In the genomic region with DNA sequence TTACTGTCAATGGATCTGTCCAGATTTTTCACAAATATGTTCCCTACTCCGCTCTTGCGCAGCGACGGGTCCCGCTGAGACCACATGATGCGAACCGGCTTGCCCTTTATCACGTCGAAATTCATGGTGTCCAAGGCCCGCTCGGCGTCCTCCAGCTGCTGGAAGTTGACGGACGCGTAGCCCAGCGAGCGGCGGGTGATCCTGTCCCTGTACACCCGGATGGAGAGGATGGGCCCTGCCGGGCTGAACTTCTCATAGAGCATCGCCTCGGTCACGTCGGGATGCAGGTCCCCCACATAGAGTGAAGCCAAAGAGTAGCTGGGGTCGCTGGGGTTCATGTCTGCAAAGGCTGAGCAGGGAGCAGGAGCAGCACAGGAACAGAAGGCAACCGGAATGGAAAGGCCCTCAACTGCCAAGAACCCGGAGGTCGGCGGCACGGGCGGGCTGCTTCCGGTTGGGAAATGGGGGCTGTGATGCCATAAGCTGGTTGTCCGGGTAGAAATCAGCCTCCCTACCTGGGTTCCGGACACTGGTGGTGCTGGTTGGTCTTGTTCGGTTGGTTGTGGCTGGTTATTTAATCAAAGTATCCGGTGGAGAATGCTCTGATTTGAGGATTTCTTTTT, we compare ENCODE assay signal across 23 mouse cellular contexts. TPM values are rescaled to one million over a fixed set of nuclear protein-coding genes. Genes with fewer than 3 reads are reported as not detected.
DNase-seq lines count a peak whose midpoint lies in the region; ATAC-seq and TF ChIP-seq lines count a peak whose summit lies in the region.
"Had no signal": no experiment of that assay in that cellular context is flagged by ENCODE, and none has a peak within 500 bp of the region (broad histone marks: within the 10 kb centered on the region; RNA-seq: fewer than 3 reads in every experiment).

A gene (minus strand): TSS at position 435 of the 623 bp plus-strand sequence.

- peak within 1 kb of the TSS; percentile 18; the same call in 1 of the 2 replicates for H3K9ac ChIP-seq in ES-Bruce4 (ENCODE audit: low read depth, poor library complexity, severe bottlenecking)
- H3K9ac ChIP-seq in hindbrain, embryonic 14.5 days = no peak within 1 kb of the TSS
- H3K9ac ChIP-seq: embryonic facial prominence, embryonic 15.5 days; hindbrain, embryonic 13.5 days; intestine, embryonic 15.5 days had no signal

- no peak for TF ChIP-seq EP300 in ES-Bruce4 (IDR thresholded peaks at IDR 0.05; ENCODE audit: insufficient read depth, low read depth, low read length)

- H3K4me1 ChIP-seq in ES-Bruce4 (ENCODE audit: control insufficient read depth, insufficient read depth, low read length) = no peaks in the 10 kb centered on the region
- no peaks in the 10 kb centered on the region for H3K4me1 ChIP-seq in hindbrain, embryonic 14.5 days (replicated peaks; ENCODE audit: control insufficient read depth, insufficient read depth, low read length)
- H3K4me1 ChIP-seq: embryonic facial prominence, embryonic 15.5 days; forebrain, embryonic 10.5 days; heart, embryonic 10.5 days; hindbrain, embryonic 13.5 days; intestine, embryonic 15.5 days had no signal

- DNase-seq in 3134 (ENCODE audit: extremely low read depth, insufficient read length, low spot score) (peak; percentile 6), WW6 (ENCODE audit: low read depth, low spot score) (peak; percentile 29)
- DNase-seq in testis, postnatal 14 days (ENCODE audit: low spot score) = peak; percentile 84
- no peak for DNase-seq in right cerebral cortex, postnatal 25 days
- no peak for DNase-seq in hindbrain, embryonic 14.5 days (ENCODE audit: low spot score)
- DNase-seq: adrenal gland, adult 8-10 months; adrenal gland, postnatal 36 days; cerebellum, adult 8-10 months; cerebellum, postnatal 14 days; embryo, embryonic 11 days; gastrocnemius, postnatal 36 days; heart, adult 18-20 months; heart, postnatal 10 days had no signal

- peaks cover 1% of the 10 kb centered on the region; the same call in 1 of the 2 replicates for H3K27me3 ChIP-seq in ES-Bruce4 (ENCODE audit: control insufficient read depth, insufficient read depth, low read length, poor library complexity, severe bottlenecking)
- H3K27me3 ChIP-seq in hindbrain, embryonic 14.5 days (ENCODE audit: control insufficient read depth, insufficient read depth, low read length) = no peaks in the 10 kb centered on the region
- H3K27me3 ChIP-seq: embryonic facial prominence, embryonic 15.5 days; hindbrain, embryonic 13.5 days; intestine, embryonic 15.5 days had no signal

- no peak for TF ChIP-seq POLR2A in ES-Bruce4 (IDR thresholded peaks at IDR 0.05; ENCODE audit: insufficient read depth, low read length)

- 95% methylated on average over 36 of the region's 36 CpGs for WGBS in hindbrain, embryonic 14.5 days

- H3K27ac ChIP-seq in ES-Bruce4 (ENCODE audit: insufficient read depth, low read length) = no peak within 1 kb of the TSS
- H3K27ac ChIP-seq in hindbrain, embryonic 14.5 days = no peak within 1 kb of the TSS
- H3K27ac ChIP-seq: embryonic facial prominence, embryonic 15.5 days; forebrain, embryonic 10.5 days; heart, embryonic 10.5 days; hindbrain, embryonic 13.5 days; intestine, embryonic 15.5 days had no signal

- H3K4me2 ChIP-seq in hindbrain, embryonic 14.5 days (replicated peaks) = no peak within 1 kb of the TSS
- H3K4me2 ChIP-seq: embryonic facial prominence, embryonic 15.5 days; hindbrain, embryonic 13.5 days; intestine, embryonic 15.5 days had no signal

- no peak for ATAC-seq in hindbrain, embryonic 14.5 days (ENCODE audit: low FRiP score)
- ATAC-seq: forebrain, embryonic 14.5 days; intestine, embryonic 15.5 days had no signal

- TF ChIP-seq CTCF in ES-Bruce4 (IDR thresholded peaks at IDR 0.05; ENCODE audit: low read depth, low read length) = no peak

- no peaks in the 10 kb centered on the region for H3K36me3 ChIP-seq in ES-Bruce4 (ENCODE audit: control insufficient read depth, insufficient read depth, low read length, poor library complexity, severe bottlenecking)
- no peaks in the 10 kb centered on the region for H3K36me3 ChIP-seq in hindbrain, embryonic 14.5 days (replicated peaks; ENCODE audit: control insufficient read depth, insufficient read depth)
- H3K36me3 ChIP-seq: embryonic facial prominence, embryonic 15.5 days; forebrain, embryonic 10.5 days; heart, embryonic 10.5 days; hindbrain, embryonic 13.5 days; intestine, embryonic 15.5 days had no signal

- H3K9me3 ChIP-seq in ES-Bruce4 (replicated peaks; ENCODE audit: control insufficient read depth, insufficient read depth, low read length, poor library complexity, severe bottlenecking) = no peaks in the 10 kb centered on the region
- H3K9me3 ChIP-seq in hindbrain, embryonic 14.5 days (ENCODE audit: control insufficient read depth, low read length) = peaks cover 7% of the 10 kb centered on the region; the same call in 1 of the 2 replicates
- H3K9me3 ChIP-seq: embryonic facial prominence, embryonic 15.5 days; heart, embryonic 10.5 days; intestine, embryonic 15.5 days had no signal

- peak within 1 kb of the TSS; percentile 58 for H3K4me3 ChIP-seq in ES-Bruce4 (ENCODE audit: low read depth, low read length)
- no peak within 1 kb of the TSS for H3K4me3 ChIP-seq in hindbrain, embryonic 14.5 days (replicated peaks; ENCODE audit: low read length)
- H3K4me3 ChIP-seq: embryonic facial prominence, embryonic 15.5 days; erythroblast, embryonic 14.5 days; forebrain, embryonic 10.5 days; heart, embryonic 10.5 days; hindbrain, embryonic 13.5 days; intestine, embryonic 15.5 days had no signal

RNA-seq across cellular contexts. Expression of the gene that starts here (rescaled TPM):
- 0.31 TPM in 1 of 2 replicates, not detected in the other for polyA plus RNA-seq in ES-Bruce4 (2011; ENCODE audit: insufficient read depth, insufficient read length, low read depth, missing spikeins)
- polyA plus RNA-seq in hindbrain, embryonic 14.5 days (2014; fragmentation: Nextera tagmentation; extraction: Ambion mirVana) = not detected in 2 replicates
- polyA plus RNA-seq: embryonic facial prominence, embryonic 11.5 days; embryonic facial prominence, embryonic 15.5 days; erythroblast, embryonic 14.5 days; forebrain, embryonic 10.5 days; forebrain, embryonic 14.5 days; heart, embryonic 10.5 days; heart, embryonic 14.5 days; hindbrain, embryonic 13.5 days; intestine, embryonic 15.5 days had no signal

Comparison
In these comparisons a context has a peak if more than half of its experiments do, and no peak if none do; other contexts are left out.
1. DNase-seq: peak in 3134 (single experiment), WW6 (single experiment) and testis, postnatal 14 days (single experiment); none in right cerebral cortex, postnatal 25 days (single experiment) and hindbrain, embryonic 14.5 days (single experiment).